Mouse (Mus musculus): ENCODE results near the gene Gm21865.
"Not testable (repeated sequence)": the region's sequence is repeated elsewhere in the genome, so short reads cannot be mapped to it uniquely, and the experiment has no call there.

Gm21865 gene

GRCm38 (mm10) chrY:40316803-40317202 is at the start of gene Gm21865:
Gene Gm21865, minus strand, starts transcription at chrY:40316903.
- DNase-seq (ENCODE audit: low read depth), result not testable (repeated sequence)

All from c-Kit-positive CD71-positive TER-119-negative erythroid progenitor cells, embryonic 14.5 days (primary cell).